Mouse (Mus musculus): Measurements from ENCODE around the gene Shisal1. TPM values are rescaled to one million over a fixed set of nuclear protein-coding genes. Genes with fewer than 3 reads are reported as not detected.

The Shisal1 gene
- total and polyA plus RNA-seq, 3 experiments = not detected

DNA sequence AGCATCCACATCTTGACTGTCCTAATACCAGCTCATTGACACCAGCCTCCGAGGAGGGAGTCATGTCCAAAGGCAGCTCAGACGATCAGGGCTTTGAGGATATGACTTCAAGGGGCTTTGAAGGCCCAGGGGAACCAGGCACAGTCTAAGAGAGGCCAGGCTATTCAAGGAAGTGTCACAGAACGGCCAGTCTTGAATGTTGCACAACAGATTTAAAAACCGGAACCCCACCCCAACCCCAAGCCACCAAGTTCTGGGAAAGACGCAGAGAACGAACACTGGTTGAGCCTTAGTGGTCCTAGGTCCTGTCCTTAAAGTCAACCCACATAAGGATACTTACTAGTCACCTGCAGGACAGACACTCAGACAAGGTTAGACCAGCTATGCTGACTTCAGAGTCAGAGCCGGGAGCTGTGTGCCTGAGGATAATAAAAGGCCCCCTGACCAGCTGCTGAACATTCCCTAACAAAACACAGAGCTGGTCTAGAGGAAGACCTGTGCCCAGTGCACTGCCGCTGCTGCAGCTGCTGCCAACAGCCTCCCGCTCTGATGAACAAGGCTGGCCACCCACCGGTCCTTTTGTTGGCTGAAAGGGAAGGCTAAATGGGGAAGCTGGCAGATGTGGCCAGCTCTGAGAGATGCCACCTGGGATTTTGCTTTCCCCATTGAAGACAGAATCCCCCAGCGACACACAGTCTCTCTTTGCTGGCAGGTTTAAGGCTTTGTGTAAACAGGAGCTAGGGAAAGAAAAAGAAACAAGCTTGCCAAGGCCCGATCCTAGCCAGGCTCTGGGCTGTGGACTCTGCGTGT lies 19.8 kb upstream of the Shisal1 start:
- TF ChIP-seq TAL1 (IDR thresholded peaks at IDR 0.05; ENCODE audit: low read length) (no peak), ETS1 (IDR thresholded peaks at IDR 0.05; ENCODE audit: low read depth, low read length) (no peak), KAT2A (conservative IDR thresholded peaks at IDR 0.05; ENCODE audit: low read depth, low read length) (no peak), MXI1 (IDR thresholded peaks at IDR 0.05; ENCODE audit: low read depth, low read length) (no peak), GABPA (IDR thresholded peaks at IDR 0.05; ENCODE audit: low read depth, low read length) (no peak), MAFK (IDR thresholded peaks at IDR 0.05; ENCODE audit: borderline replicate concordance, low read depth, low read length) (no peak), UBTF (IDR thresholded peaks at IDR 0.05; ENCODE audit: borderline replicate concordance, insufficient read depth, low read depth, low read length) (no peak), USF1 (IDR thresholded peaks at IDR 0.05; ENCODE audit: low read depth, low read length) (no peak), MAX (IDR thresholded peaks at IDR 0.05; ENCODE audit: low read length) (no peak), ZKSCAN1 (IDR thresholded peaks at IDR 0.05; ENCODE audit: low read depth, low read length) (no peak), RCOR1 (IDR thresholded peaks at IDR 0.05; ENCODE audit: low read depth, low read length) (no peak), NRF1 (IDR thresholded peaks at IDR 0.05; ENCODE audit: insufficient read depth, low read depth, low read length, poor library complexity, severe bottlenecking) (no peak), CHD1 (IDR thresholded peaks at IDR 0.05; ENCODE audit: low read depth, low read length) (no peak), BHLHE40 (IDR thresholded peaks at IDR 0.05; ENCODE audit: borderline replicate concordance, low read depth, low read length) (no peak), JUND (IDR thresholded peaks at IDR 0.05; ENCODE audit: low read depth, low read length) (no peak), TBP (IDR thresholded peaks at IDR 0.05; ENCODE audit: low read depth, low read length) (no peak), MEF2A (IDR thresholded peaks at IDR 0.05; ENCODE audit: extremely low read depth, insufficient replicate concordance, low read depth, low read length, poor library complexity, severe bottlenecking) (no peak), POLR2A (IDR thresholded peaks at IDR 0.05; ENCODE audit: control insufficient read depth in 1 of 2, insufficient read depth in 1 of 2, low read depth in 1 of 2, low read length in 2 of 2, poor library complexity in 1 of 2) (no peak), HCFC1 (IDR thresholded peaks at IDR 0.05; ENCODE audit: low read depth, low read length) (no peak), CHD2 (IDR thresholded peaks at IDR 0.05; ENCODE audit: low read length) (no peak)
- H3K36me3 ChIP-seq (ENCODE audit: control insufficient read depth in 1 of 2, insufficient read depth in 2 of 2, low read length in 2 of 2) = no peaks in the 10 kb centered on the region
- no peaks in the 10 kb centered on the region for H3K79me2 ChIP-seq (ENCODE audit: control insufficient read depth, insufficient read depth, low read length, poor library complexity)
- no peak overlapping the region for H3K9ac ChIP-seq (ENCODE audit: control insufficient read depth, low read depth, low read length, poor library complexity, severe bottlenecking)
- H3K4me3 ChIP-seq (ENCODE audit: control insufficient read depth in 1 of 2, insufficient read depth in 1 of 2, low read depth in 2 of 2, low read length in 2 of 2) = no peak overlapping the region
- H3K27me3 ChIP-seq (ENCODE audit: control insufficient read depth in 1 of 2, insufficient read depth in 2 of 2, low read length in 2 of 2) = no peaks in the 10 kb centered on the region
- no peaks in the 10 kb centered on the region for H3K9me3 ChIP-seq (replicated peaks; ENCODE audit: insufficient read depth, low read length)
- no peak overlapping the region for H3K27ac ChIP-seq (ENCODE audit: control insufficient read depth, low read depth, low read length)
- no peak for DNase-seq (ENCODE audit: low read depth, low spot score)
- H3K4me1 ChIP-seq (ENCODE audit: control insufficient read depth in 1 of 2, insufficient read depth in 2 of 2, low read length in 2 of 2) = no peaks in the 10 kb centered on the region
